Comparison of ENCODE assay signal across 35 mouse cellular contexts in genomic region chr5:29230481-29230880, GRCm38 (mm10). TPM values are rescaled to one million over a fixed set of nuclear protein-coding genes. Genes with fewer than 3 reads are reported as not detected.
"Had no signal": no experiment of that assay in that cellular context is flagged by ENCODE, and none has a peak within 500 bp of the region (broad histone marks: within the 10 kb centered on the region; RNA-seq: fewer than 3 reads in every experiment).

No protein-coding gene starts in this region.

- H3K27ac ChIP-seq: limb, embryonic 10.5 days; limb, embryonic 12.5 days; limb, embryonic 13.5 days; limb, embryonic 15.5 days; liver, embryonic 12.5 days; liver, embryonic 13.5 days; liver, embryonic 14.5 days; liver, embryonic 15.5 days; lung, embryonic 15.5 days; macrophage; midbrain, embryonic 10.5 days; midbrain, embryonic 12.5 days; midbrain, embryonic 13.5 days; midbrain, embryonic 15.5 days; neural tube, embryonic 12.5 days had no signal

- H3K9me3 ChIP-seq: limb, embryonic 10.5 days; limb, embryonic 12.5 days; limb, embryonic 13.5 days; limb, embryonic 15.5 days; liver, embryonic 12.5 days; liver, embryonic 13.5 days; liver, embryonic 15.5 days; lung, embryonic 15.5 days; megakaryocyte, embryonic 14.5 days; midbrain, embryonic 10.5 days; midbrain, embryonic 12.5 days; midbrain, embryonic 13.5 days; midbrain, embryonic 15.5 days; neural tube, embryonic 12.5 days had no signal

- H3K36me3 ChIP-seq: limb, embryonic 10.5 days; limb, embryonic 12.5 days; limb, embryonic 13.5 days; limb, embryonic 15.5 days; liver, embryonic 12.5 days; liver, embryonic 15.5 days; lung, embryonic 15.5 days; midbrain, embryonic 12.5 days had no signal

- DNase-seq: left cerebral cortex, postnatal 4 days; liver; liver, embryonic 13.5 days; liver, postnatal 0 days; lung, adult 18-20 months; lung, adult 2 months; lung, embryonic 14.5 days; lung, postnatal 10 days; lung, postnatal 14 days; lung, postnatal 36 days; lung, postnatal 4 days; midbrain, embryonic 14.5 days had no signal

- H3K9ac ChIP-seq: limb, embryonic 12.5 days; limb, embryonic 13.5 days; limb, embryonic 15.5 days; liver, embryonic 12.5 days; liver, embryonic 13.5 days; liver, embryonic 14.5 days; liver, embryonic 15.5 days; liver, postnatal 0 days; lung, embryonic 14.5 days; lung, embryonic 15.5 days; midbrain, embryonic 12.5 days; midbrain, embryonic 13.5 days; midbrain, embryonic 15.5 days; neural tube, embryonic 12.5 days had no signal

- ATAC-seq: liver, embryonic 12.5 days; liver, postnatal 0 days; lung, postnatal 0 days; midbrain, embryonic 13.5 days; midbrain, embryonic 15.5 days; midbrain, embryonic 16.5 days had no signal

- H3K4me3 ChIP-seq: limb, embryonic 10.5 days; limb, embryonic 12.5 days; limb, embryonic 13.5 days; limb, embryonic 15.5 days; liver, embryonic 12.5 days; liver, embryonic 13.5 days; liver, embryonic 15.5 days; lung, embryonic 15.5 days; megakaryocyte, embryonic 14.5 days; midbrain, embryonic 10.5 days; midbrain, embryonic 12.5 days; midbrain, embryonic 13.5 days; midbrain, embryonic 15.5 days; myocyte; neural tube, embryonic 12.5 days had no signal

- H3K4me1 ChIP-seq: limb, embryonic 10.5 days; limb, embryonic 12.5 days; limb, embryonic 13.5 days; limb, embryonic 15.5 days; liver, embryonic 12.5 days; liver, embryonic 13.5 days; liver, embryonic 15.5 days; lung, embryonic 15.5 days; megakaryocyte, embryonic 14.5 days; midbrain, embryonic 10.5 days; midbrain, embryonic 12.5 days; midbrain, embryonic 13.5 days; midbrain, embryonic 15.5 days; neural tube, embryonic 12.5 days had no signal

- H3K27me3 ChIP-seq: limb, embryonic 12.5 days; limb, embryonic 13.5 days; limb, embryonic 15.5 days; liver, embryonic 12.5 days; liver, embryonic 13.5 days; liver, embryonic 15.5 days; lung, embryonic 15.5 days; megakaryocyte, embryonic 14.5 days; midbrain, embryonic 12.5 days; midbrain, embryonic 13.5 days; midbrain, embryonic 15.5 days; neural tube, embryonic 12.5 days had no signal

- H3K4me2 ChIP-seq: limb, embryonic 12.5 days; limb, embryonic 13.5 days; limb, embryonic 15.5 days; liver, embryonic 11.5 days; liver, embryonic 12.5 days; liver, embryonic 13.5 days; liver, embryonic 15.5 days; lung, embryonic 14.5 days; lung, embryonic 15.5 days; midbrain, embryonic 11.5 days; midbrain, embryonic 12.5 days; midbrain, embryonic 13.5 days; midbrain, embryonic 15.5 days; neural tube, embryonic 12.5 days had no signal

RNA-seq across cellular contexts. Expression of gene Rnf32, which starts 34.7 kb away (rescaled TPM):
- total RNA-seq: megakaryocyte, adult 5-6 weeks; megakaryocyte-erythroid progenitor cell, adult 5-6 weeks; monocyte, adult 5-6 weeks had no signal
- polyA plus RNA-seq: macrophage had no signal
